Mouse (Mus musculus) stomach, postnatal 0 days (tissue): ENCODE data around the gene Cblb.

ENCODE experiments used
- CTCF ChIP-seq: IDR thresholded peaks from 2 replicates; pipeline ENCODE4 v1.5.1; 2016; ENCODE audit warnings: antibody characterized with exemption, low read depth, mild to moderate bottlenecking, moderate library complexity
- EP300 ChIP-seq: optimal IDR thresholded peaks from 2 replicates; pipeline ENCODE3; 2016; ENCODE audit warnings: antibody characterized with exemption

GRCm38 (mm10) chr16:52007006-52007405 is 24.0 kb upstream of the Cblb start:
- TF ChIP-seq CTCF (no peak), EP300 (no peak)
